Mouse (Mus musculus) CD4-positive helper T cell, adult 2 months (primary cell): Measurements from ENCODE around the gene 2300009A05Rik.

Experiments used
- DNase-seq: peaks from one replicate; pipeline ENCODE4 v3.0.0-alpha.2; 2012; ENCODE audit warnings: low read depth, missing footprints, low spot score

The 2300009A05Rik gene

DNA sequence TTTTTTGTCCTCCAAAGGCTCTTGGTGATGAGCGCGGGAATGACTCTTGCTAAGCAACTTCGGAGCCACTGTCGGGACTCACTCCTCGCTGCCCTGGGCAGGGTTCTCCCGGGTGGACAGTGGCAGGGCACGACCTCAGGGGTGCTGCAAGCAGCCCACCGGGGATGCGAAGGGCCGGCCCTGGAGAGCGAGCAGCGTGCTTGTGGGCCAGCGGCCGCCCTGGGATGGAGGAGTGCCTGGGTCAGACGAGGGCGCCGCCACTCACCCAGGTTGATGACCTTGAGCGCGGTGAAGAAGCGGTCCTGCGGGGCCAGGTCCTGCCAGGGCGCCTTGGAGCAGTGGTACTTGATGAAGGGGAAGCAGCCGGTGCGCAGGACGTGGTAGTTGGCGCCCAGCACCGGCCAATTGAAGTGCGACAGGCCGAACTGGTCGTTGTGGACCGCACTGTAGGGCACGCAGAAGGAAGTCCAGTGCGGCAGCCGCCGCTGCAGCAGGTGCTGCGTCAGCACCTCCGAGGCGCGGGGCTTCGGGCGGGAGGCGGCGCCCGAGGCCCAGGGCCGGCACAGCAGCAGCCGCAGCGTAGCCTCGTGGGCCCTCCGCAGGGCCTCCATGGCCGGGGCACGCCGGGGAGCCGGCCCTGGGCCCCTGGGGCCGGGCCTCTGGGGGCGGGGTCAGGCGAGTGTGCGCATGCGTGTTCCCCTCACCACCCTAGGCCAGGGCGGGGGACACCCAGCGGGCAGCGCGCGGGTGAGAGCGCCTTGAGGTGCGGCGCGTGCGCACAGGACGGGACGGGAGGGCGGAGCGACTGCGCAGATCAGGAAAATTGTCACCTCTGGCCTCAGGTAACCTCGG, at the start of gene 2300009A05Rik:
2300009A05Rik (minus strand) TSS at position 636 of the 852 bp plus-strand sequence.
- DNase-seq: peak; percentile 95

DNA sequence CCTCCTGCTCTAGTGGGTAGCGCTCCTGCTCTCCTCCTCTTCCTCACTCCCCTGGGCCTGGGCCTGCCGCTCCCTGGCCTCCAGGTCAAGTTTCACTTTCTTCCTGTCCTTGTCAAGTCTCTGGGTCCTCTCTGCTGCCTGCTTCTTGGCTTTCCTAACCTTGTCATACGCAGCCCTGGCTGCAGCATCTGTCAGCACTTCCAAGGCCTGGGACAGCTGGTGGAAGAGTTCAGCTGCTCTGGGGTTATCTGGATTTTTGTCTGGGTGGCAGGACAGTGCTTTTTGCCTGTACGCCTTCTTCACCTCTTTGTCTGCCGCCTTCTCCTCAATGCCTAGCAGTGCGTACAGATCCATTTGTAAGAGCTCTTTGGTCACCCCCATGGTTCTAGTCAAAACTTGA, 44.6 kb upstream of the 2300009A05Rik start:
- DNase-seq: no peak

DNA sequence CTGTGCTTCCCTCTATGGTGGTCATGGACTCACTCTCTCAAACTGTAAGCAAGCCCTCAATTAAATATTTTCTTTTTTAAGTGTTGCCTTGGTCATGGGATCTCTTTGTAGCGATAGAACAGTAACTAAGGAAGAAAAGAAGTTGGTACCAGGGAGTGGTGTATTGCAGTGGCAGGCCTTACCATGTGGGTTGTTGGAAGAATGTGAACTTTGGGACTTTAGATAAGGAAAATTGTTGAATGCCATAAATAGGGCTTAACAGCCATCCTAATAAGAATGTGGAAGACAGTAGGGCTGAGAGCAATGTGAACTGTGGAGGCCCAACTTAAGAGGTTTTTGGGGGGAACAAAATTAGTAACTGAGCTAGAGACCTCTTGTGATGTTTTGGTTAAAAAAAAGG, 31.6 kb upstream of the 2300009A05Rik start:
- DNase-seq: no peak

DNA sequence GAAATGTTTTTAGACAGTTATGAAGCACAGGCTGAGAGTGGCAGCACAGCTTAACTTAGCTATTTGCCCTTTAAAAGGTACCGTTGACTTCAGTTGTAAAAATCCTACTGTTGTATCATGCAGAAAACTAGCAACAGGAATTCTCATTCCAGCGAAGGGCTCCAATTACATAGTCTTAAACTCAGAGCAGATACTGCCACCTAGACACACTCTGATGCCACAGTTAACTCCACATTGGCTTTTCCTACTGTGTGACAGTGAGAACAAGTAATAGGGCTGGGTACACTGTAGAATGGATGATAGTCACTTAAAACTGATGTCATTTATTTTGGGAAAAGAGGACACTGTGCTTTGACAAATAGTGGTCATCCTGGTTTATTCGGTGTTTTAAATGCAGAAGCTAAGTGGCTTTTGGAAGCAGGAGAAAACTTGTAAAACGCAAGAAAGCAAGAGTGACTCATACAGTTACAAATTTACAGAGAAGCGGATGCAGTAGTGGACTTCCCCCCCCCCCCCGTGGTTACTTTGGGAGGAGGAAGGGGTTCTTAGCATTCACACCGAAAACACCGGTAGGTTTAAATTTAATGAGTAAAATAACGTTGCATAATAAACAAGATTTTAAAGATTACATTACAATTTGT, 22.2 kb upstream of the 2300009A05Rik start:
- no peak for DNase-seq

DNA sequence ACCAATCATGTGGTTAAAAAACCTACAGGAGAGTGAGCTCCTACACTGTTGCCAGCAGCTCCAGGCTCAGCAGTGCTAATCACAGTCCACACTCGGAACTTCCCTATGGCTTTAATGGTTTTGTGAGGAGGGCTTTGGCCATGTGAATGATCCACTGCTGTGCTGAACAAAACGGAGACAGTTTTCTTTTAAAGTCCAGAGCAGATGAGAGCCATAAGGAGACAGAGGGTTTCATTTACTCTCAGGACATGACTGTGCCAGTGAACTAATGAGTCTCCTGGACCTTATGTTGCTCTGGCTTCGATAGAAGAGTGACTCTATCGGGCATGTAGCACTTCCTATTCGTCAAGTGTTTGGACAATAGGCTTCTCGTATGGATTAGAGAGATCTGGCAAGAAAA, 21.4 kb upstream of the 2300009A05Rik start:
- DNase-seq: no peak

DNA sequence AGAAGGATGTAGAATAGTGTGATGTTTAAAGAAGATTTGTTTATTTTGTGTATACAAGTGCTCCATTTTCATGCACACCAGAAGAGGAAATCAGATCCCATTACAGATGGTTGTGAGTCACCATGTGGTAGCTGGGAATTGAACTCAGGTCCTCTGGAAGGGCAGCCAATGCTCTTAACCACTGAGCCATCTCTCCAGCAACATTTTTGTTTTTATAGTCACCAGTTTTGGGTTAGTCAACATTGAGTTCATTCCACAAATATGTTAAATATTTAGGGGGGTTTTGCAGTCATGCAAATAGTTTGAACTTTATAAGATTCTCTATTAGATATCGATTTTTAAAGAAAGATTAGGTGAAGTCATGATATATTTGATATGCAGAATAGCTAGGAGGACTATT, 1.1 kb upstream of the 2300009A05Rik start:
- no peak for DNase-seq

DNA sequence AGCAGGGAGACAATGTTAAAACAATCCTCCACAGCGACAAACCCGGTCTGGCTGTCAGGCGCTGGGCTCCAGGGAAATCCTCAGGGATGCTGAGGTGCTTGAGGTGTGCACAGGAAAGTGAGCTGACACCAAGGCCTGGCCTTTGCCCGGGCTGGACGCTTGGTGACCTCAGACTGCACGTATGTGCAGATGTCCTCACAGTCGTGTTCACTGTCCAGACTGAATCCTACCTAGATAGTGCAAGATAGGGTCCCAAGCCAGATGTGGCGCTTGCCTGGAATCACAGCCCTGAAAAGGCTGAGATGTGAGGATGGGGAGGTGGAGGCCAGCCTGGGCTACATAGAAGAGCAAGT, 393 bp upstream of the 2300009A05Rik start:
- DNase-seq: no peak

DNA sequence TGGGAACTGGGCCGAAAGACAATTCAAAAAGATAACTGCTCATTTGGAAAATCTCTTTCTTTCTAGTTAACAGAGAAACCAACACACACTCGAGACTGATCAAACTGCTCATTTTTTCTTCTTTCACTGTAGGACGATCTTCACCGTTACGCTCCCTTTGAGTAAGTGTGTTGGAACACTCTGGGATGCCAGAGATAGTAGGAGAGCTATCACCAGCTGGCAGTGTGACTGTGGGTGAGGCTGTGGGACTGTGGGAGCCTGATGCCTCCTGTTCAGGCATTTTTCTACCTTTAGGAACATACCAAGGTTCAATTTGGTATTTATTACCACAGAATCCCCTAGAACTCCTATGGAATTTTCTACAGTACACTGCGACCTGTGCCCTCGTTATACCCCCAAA, 3.4 kb downstream of the 2300009A05Rik start:
- DNase-seq: no peak

DNA sequence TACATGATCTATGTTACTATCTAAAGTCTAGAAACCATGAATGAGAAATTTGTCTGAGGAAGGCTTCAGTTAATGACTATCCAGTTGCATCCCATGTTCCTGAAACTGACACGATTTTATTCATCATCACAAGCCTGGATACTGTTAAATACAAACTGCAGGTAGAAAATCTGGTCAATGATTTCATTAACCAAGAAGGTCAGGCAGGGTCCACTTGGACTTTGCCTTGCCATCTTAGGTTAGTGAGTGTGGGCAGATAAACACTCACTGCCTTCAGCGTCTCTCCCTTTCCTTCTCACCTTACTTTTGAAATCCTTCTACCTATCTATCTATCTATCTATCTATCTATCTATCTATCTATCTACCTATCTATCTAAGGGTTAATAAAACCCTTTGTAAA, 7.7 kb downstream of the 2300009A05Rik start:
- DNase-seq: no peak

DNA sequence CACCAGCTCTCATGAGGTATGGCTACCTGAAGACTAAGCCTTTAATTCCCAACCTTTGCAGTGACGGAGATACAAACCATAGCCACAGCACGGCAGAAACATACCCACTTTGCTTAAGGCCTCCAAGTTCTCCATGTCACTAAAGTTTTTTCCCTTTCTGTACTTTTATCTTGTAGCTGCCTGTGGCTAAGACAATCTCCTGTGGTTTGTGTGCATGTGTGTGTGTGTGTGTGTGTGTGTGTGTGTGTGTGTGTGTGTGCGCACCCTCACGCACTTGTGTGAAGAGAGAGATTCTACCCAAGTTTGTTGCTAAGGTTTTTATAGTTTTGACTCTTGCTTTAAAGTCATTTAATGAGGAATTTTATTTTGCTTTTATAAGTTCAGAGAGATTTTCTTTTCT, 16.3 kb downstream of the 2300009A05Rik start:
- no peak for DNase-seq

DNA sequence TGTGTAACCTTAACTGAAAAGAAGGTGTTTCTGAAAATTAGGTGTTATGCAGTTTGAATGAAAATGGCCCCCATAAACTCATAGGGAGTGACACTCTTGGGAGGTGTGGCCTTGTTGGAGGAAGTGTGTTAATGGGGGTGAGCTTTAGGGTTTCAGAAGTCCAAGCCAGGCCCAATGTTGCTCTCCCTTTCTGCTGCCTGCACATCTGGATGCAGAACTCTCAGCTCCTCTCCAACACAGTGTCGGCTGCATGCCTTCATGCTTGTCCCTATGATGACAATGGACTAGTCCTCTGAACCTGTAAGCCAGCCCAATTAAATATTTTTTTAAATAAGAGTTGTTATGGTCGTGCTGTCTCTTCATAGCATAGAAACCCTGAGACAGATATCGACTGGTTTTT, 18.7 kb downstream of the 2300009A05Rik start:
- DNase-seq: no peak

DNA sequence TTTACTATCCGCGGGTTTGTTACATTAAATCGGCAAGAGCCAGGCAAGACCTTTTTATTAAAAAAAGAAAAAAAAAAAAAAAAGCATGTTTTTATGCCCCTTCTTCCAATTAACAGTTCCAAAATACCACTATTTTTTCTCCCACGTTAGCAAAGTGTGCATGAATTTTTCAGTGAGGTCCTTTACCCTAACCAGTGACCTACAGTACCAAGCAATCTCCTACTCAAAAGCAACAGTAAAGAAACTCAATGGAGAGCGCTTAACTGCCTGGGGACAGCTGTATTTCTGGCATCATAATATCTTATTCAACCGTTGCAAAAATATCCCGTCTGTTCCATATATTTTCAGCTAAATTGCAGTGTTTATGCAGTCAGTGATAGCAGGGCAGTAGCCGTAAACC, 20.9 kb downstream of the 2300009A05Rik start:
- DNase-seq: no peak

DNA sequence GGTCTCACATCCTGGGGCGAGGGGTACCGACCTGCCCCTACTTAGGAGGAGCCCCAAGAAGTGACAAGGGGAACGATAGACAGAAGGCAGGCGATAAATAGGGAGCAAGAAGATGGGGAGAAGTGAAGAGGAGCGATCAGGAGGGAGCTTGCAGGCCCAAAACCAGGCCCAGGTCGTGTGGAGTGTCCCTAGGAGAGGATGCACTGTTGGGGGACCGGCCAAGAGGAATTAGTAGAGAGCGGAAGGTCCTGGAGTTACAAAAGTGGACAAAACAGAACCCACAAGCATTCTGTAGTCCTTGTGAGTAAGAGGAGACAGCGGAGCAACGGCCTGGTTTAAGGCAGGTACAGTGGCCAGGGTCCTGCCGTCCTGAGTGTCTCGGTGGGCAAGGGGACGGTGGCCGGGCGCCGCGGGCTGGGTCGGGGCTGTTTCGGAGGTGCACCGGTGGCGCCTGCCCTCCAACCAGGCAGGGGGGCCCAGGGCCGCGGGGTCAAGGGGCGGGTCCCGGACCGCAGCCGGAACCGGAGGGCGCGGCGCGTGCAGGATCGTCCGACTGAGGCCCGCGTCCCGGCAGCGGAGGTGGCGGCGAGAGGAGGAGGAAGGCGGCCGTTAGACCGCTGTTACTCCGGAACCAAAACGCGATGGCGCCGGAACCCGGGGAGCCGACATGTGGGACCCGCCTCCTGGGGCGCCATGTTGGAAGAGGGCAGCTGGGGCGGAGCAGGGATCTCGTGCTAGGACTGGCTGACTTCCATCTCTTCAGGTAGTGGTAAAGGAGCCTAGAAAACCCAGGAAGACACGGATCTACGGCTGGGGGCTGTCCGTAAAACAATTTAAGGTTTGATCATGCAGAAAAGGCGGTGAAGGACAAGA, 21.5 kb downstream of the 2300009A05Rik start, which contains the start of gene Map2k5:
Map2k5 (minus strand) TSS at position 633 of the 873 bp plus-strand sequence.
- DNase-seq: peak; percentile 91

DNA sequence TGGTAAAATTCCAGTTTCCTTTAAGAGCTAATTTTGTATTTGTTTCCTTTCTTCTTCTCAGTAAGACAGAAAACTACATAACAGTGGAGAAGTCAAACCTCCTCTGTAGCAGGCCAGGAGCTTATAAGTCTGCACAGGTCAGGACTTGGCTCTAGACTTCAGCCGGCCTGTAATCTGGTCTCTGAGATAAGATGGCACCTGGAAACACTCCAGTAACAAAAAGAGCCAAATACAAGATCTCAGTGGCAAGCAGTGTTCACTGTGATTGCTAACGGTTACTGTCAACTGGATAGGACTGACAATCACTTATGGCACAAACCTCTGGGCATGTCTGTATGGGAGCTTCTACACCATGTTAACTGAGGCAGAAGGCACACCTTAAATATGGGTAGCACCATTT, 25.7 kb downstream of the 2300009A05Rik start:
- no peak for DNase-seq

DNA sequence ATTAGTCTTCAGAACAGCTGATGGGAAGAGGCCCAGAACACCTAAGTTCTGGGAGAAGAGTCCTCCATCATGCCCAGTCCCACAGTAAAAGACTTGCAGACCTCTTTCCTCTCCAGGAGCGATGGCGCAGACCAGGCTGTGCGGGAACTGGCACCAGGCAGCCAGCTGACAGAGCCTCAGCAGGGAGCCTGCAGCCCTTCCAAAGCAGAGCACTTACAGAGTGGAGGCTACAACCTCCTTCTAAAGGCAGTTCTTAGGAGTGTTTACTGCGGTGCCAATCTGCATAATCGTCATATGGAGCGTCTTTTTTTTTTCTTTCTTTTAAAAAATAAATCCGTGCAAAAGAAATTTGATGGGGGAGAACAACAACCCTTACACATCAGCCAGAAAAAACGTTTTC, 26.5 kb downstream of the 2300009A05Rik start:
- no peak for DNase-seq

DNA sequence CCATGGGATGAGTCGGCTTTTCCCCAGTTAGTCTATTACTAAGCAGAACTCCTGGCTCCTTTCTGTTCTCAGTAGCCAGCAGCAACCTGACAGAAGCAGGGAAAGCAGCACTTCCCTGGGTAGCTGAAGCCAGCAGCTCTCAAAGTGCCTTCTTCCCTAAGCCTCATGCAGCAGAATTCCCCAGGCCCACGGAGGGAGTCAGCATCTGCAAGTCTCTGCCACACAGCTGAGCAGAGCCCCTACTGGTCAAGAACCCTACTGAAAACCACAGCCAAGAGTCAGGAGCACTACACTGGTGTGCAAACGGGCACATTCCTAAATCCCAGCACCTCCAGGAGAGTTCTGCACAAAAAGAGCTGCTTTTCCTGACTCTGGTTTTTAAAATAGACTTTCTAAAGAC, 38.6 kb downstream of the 2300009A05Rik start:
- DNase-seq: no peak

DNA sequence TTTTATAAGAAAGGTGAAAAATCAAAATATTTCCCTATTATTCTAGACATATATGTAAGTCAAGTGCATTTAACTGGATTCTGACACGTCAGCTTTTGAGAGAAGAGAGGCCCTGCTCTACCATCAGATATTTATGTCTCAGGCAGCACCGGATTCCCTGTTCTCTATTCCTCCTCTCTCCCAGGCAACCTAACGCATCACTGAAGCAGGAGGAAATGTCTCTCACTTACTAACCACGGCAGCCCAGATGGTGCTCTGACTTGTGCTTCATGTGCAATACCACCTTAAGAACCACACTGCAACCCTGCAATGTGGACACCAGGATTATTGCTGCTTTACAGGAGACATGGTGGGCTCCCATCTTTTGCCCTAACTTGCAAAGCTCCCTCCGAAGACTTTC, 40.0 kb downstream of the 2300009A05Rik start:
- no peak for DNase-seq

DNA sequence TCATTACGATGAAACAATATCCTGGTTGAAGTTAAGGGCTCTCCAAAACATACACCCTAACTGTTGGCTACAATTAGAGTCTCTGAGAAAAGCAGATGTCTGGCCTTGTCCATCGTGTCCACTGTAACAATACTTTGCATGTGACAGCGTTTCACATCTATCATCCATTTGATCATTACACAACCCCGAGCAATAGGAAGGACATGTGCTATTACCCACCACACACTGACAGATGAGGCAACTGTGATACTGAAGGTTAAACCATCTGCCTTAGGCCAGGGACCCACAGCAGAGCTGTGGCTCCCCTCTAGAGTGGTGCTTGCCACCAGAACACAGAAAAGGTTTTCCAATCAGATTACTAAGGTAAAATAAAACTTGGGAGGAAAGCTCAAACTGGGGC, 42.3 kb downstream of the 2300009A05Rik start:
- DNase-seq: no peak

DNA sequence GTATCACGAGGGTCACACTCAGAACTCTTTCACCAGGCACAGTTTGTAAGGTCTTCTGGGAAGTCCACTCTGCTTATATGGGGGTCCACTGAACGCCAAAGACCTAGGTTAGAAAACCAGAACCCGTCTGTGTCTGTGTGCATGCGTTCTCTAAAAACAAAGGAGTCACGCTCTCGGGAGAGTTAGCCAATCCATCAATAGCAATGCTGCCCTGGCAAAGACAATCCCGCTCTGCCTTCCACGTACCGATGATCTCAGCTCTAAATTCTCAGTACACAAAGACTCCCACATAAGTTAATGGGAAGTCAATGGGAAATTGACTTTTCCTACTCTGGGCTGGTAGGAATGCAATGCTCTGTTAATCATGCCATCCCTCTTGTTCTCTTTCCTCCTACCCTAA, 42.8 kb downstream of the 2300009A05Rik start:
- DNase-seq: no peak

DNA sequence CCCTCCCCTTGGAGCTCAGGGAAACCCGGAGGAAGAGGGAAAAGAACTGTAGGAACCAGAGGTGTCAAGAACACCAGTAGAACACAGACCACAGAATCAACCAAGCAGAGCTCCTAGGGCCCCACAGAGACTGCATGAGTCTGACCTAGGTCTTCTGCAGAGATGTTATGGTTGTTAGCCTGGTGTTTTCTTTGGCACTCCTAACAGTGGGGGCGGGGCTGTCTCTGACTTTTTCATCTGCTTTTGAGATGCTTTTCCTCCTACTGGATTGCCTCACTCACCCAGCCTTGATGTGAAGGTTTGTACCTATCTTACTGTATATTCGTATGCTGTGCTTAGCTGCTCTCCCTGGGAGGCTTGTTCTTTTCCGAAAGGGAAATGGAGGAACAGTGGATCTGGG, 44.9 kb downstream of the 2300009A05Rik start:
- DNase-seq: no peak

DNA sequence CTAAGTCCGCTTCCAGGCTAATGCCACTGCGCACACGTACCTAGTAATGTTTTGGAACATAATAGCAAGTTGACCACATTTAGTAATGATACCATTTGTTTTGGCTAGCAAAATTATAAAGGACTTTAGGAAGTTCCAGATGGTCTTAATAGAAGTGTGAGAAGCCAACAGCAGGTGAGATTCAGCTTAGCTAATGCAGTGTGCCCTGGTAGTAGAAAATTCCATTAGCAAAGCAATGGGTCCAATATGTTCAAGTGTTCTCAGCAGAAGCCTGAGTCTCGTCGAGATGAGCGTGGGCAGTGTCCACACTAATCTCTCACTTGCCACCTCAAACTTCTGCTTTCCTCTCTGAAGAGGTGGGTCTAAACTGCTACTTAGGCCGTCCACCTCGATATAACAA, 49.0 kb downstream of the 2300009A05Rik start:
- DNase-seq: no peak

DNA sequence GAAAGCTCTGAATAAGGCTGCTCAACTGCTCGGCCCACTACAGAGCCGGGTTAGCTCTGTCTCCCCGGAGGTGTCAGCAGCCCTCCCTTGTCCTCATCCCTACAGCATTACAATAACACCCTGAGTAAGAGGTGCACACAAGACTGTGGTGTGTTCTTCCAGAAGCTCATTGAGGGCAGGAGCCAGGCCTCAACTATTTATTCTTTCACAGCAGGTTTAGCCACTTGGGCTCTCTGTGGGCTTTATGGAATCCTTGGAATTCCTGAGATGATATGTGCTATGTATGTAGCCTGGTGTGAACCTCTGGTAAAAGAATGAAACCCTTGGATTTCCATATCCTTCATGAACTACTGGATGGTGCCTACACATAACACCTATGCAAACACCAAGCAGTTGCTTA, 49.8 kb downstream of the 2300009A05Rik start:
- no peak for DNase-seq
